ENCODE assay signal across 8 mouse cellular contexts in genomic region chr3:34648105-34648832, GRCm38 (mm10). TPM values are rescaled to one million over a fixed set of nuclear protein-coding genes. Genes with fewer than 3 reads are reported as not detected.
DNase-seq lines count a peak whose midpoint lies in the region; ATAC-seq and TF ChIP-seq lines count a peak whose summit lies in the region.

No protein-coding gene starts in this region.

- no peaks in the 10 kb centered on the region for H3K36me3 ChIP-seq in heart, embryonic 11.5 days (ENCODE audit: control insufficient read depth, insufficient read depth, low read length)
- peaks cover 24% of the 10 kb centered on the region for H3K36me3 ChIP-seq in ES-Bruce4 (ENCODE audit: control insufficient read depth, insufficient read depth, low read length, poor library complexity, severe bottlenecking)
- H3K36me3 ChIP-seq in forebrain, embryonic 15.5 days: no peaks in the 10 kb centered on the region
- H3K36me3 ChIP-seq in midbrain, embryonic 11.5 days (ENCODE audit: control insufficient read depth, insufficient read depth, low read length): no peaks in the 10 kb centered on the region

- peak overlapping the region; percentile 86 for H3K4me2 ChIP-seq in heart, embryonic 11.5 days
- peak overlapping the region; percentile 91 for H3K4me2 ChIP-seq in forebrain, embryonic 15.5 days (replicated peaks)
- peak overlapping the region; percentile 98 for H3K4me2 ChIP-seq in midbrain, embryonic 11.5 days

- DNase-seq in heart, adult 11 months: no peak
- peak; percentile 97 for DNase-seq in midbrain, embryonic 11.5 days (ENCODE audit: low spot score, missing footprints)
- DNase-seq in right cerebral cortex, postnatal 25 days: no peak
- DNase-seq in urinary bladder, adult 2 months (ENCODE audit: low spot score): no peak
- DNase-seq in adrenal gland, postnatal 10 days: no peak

- no peaks in the 10 kb centered on the region for H3K9me3 ChIP-seq in heart, embryonic 11.5 days (replicated peaks; ENCODE audit: control insufficient read depth, low read length)
- no peaks in the 10 kb centered on the region for H3K9me3 ChIP-seq in ES-Bruce4 (replicated peaks; ENCODE audit: control insufficient read depth, insufficient read depth, low read length, poor library complexity, severe bottlenecking)
- no peaks in the 10 kb centered on the region for H3K9me3 ChIP-seq in forebrain, embryonic 15.5 days
- no peaks in the 10 kb centered on the region for H3K9me3 ChIP-seq in midbrain, embryonic 11.5 days (ENCODE audit: control insufficient read depth, low read length)

- H3K27ac ChIP-seq in heart, embryonic 11.5 days (ENCODE audit: low read depth, low read length): no peak overlapping the region
- peak overlapping the region; percentile 92 for H3K27ac ChIP-seq in ES-Bruce4 (ENCODE audit: insufficient read depth, low read length)
- peak overlapping the region; percentile 97 for H3K27ac ChIP-seq in forebrain, embryonic 15.5 days (replicated peaks)
- peak overlapping the region; percentile 92 for H3K27ac ChIP-seq in midbrain, embryonic 11.5 days (ENCODE audit: low read depth, low read length)

- H3K4me3 ChIP-seq in heart, embryonic 11.5 days (ENCODE audit: low read depth, low read length): peak overlapping the region; percentile 50
- H3K4me3 ChIP-seq in ES-Bruce4 (ENCODE audit: low read depth, low read length): peak overlapping the region; percentile 78
- H3K4me3 ChIP-seq in forebrain, embryonic 15.5 days: peak overlapping the region; percentile 60
- peak overlapping the region; percentile 92 for H3K4me3 ChIP-seq in midbrain, embryonic 11.5 days (ENCODE audit: low read depth, low read length)

- no peak for TF ChIP-seq POLR2A in ES-Bruce4 (IDR thresholded peaks at IDR 0.05; ENCODE audit: insufficient read depth, low read length)

- ATAC-seq in heart, embryonic 11.5 days (replicated peaks; ENCODE audit: insufficient number of reproducible peaks, low FRiP score, low TSS enrichment): no peak
- ATAC-seq in forebrain, embryonic 15.5 days (replicated peaks): no peak
- peak; percentile 42 for ATAC-seq in midbrain, embryonic 11.5 days (ENCODE audit: low FRiP score)

- peaks cover 18% of the 10 kb centered on the region for H3K4me1 ChIP-seq in heart, embryonic 11.5 days (ENCODE audit: control insufficient read depth, insufficient read depth, low read length)
- H3K4me1 ChIP-seq in ES-Bruce4 (ENCODE audit: control insufficient read depth, insufficient read depth, low read length): no peaks in the 10 kb centered on the region
- H3K4me1 ChIP-seq in forebrain, embryonic 15.5 days: peaks cover 70% of the 10 kb centered on the region
- H3K4me1 ChIP-seq in midbrain, embryonic 11.5 days (ENCODE audit: control insufficient read depth, insufficient read depth, low read length): peaks cover 44% of the 10 kb centered on the region

- WGBS in heart, embryonic 11.5 days (ENCODE audit: insufficient replicate concordance): 1% methylated on average over 19 of the region's 19 CpGs
- 1% methylated on average over 19 of the region's 19 CpGs for WGBS in forebrain, embryonic 15.5 days
- WGBS in midbrain, embryonic 11.5 days: 0% methylated on average over 19 of the region's 19 CpGs

- no peak overlapping the region for H3K9ac ChIP-seq in heart, embryonic 11.5 days (ENCODE audit: low read depth, low read length)
- H3K9ac ChIP-seq in ES-Bruce4 (ENCODE audit: low read depth, poor library complexity, severe bottlenecking): peak overlapping the region; percentile 73
- H3K9ac ChIP-seq in forebrain, embryonic 15.5 days (replicated peaks): peak overlapping the region; percentile 65
- H3K9ac ChIP-seq in midbrain, embryonic 11.5 days (ENCODE audit: low read length): peak overlapping the region; percentile 99

- peaks cover 82% of the 10 kb centered on the region for H3K27me3 ChIP-seq in heart, embryonic 11.5 days (ENCODE audit: control insufficient read depth, insufficient read depth, low read length)
- no peaks in the 10 kb centered on the region for H3K27me3 ChIP-seq in ES-Bruce4 (ENCODE audit: control insufficient read depth, insufficient read depth, low read length, poor library complexity, severe bottlenecking)
- H3K27me3 ChIP-seq in forebrain, embryonic 15.5 days: 0 out of 2 replicates have a peak, but pooled peaks cover 2% of the 10 kb centered on the region
- no peaks in the 10 kb centered on the region; the same call in none of the 2 replicates for H3K27me3 ChIP-seq in midbrain, embryonic 11.5 days (ENCODE audit: control insufficient read depth, insufficient read depth, low read length)

- TF ChIP-seq CTCF in ES-Bruce4 (IDR thresholded peaks at IDR 0.05; ENCODE audit: low read depth, low read length): no peak

- TF ChIP-seq EP300 in ES-Bruce4 (IDR thresholded peaks at IDR 0.05; ENCODE audit: insufficient read depth, low read depth, low read length): peak; percentile 90

RNA-seq across cellular contexts. Expression of gene Sox2, which starts 1.9 kb away (rescaled TPM):
- 0.14 and 0.31 TPM in 2 replicates for polyA plus RNA-seq in heart, embryonic 11.5 days (2014; fragmentation: Nextera tagmentation; extraction: Ambion mirVana)
- polyA plus RNA-seq in ES-Bruce4 (2011; ENCODE audit: insufficient read depth, insufficient read length, low read depth, missing spikeins): 400 and 407 TPM in 2 replicates
- polyA plus RNA-seq in forebrain, embryonic 15.5 days (2015; fragmentation: Nextera tagmentation; extraction: Ambion mirVana): 39.7 and 42.3 TPM in 2 replicates
- 48.7 and 49.5 TPM in 2 replicates for polyA plus RNA-seq in midbrain, embryonic 11.5 days (2014; fragmentation: Nextera tagmentation; extraction: Ambion mirVana)
- polyA plus RNA-seq in urinary bladder, adult 2 months (2012; rRNA removed): 1.4 and 1.9 TPM in 2 replicates
- under 1 TPM; 0.45 TPM for total RNA-seq in adrenal gland, postnatal 10 days (2021)

Comparison
In these comparisons a context has a peak if more than half of its experiments do, and no peak if none do; other contexts are left out.
1. RNA of gene Sox2, which starts 1.9 kb away (polyA plus RNA-seq): 400 to 407 TPM in ES-Bruce4, 48.7 to 49.5 TPM in midbrain, embryonic 11.5 days and 39.7 to 42.3 TPM in forebrain, embryonic 15.5 days; 1.4 to 1.9 TPM in urinary bladder, adult 2 months and 0.14 to 0.31 TPM in heart, embryonic 11.5 days; every median in the first group is over 10 times any median in the second.
2. Peak in every context shown above with its lines, with median percentiles within 50 percentile points of each other: H3K4me2 ChIP-seq and H3K4me3 ChIP-seq.